Mouse (Mus musculus) liver, adult 2 months (tissue): ENCODE results near the gene Myrip.

Experiments
- CTCF ChIP-seq: fragments of 200-500 bp; IDR thresholded peaks from 2 replicates; pipeline ENCODE4 v1.5.1; 2011; ENCODE audit warnings: low read depth, low read length, control low read depth
- POLR2A ChIP-seq: fragments of 200-500 bp; IDR thresholded peaks from 2 replicates; pipeline ENCODE4 v1.6.1; 2011; ENCODE audit warnings: low read length, control low read depth; ENCODE audit not compliant: insufficient read depth; ENCODE audit errors: extremely low read depth

DNA sequence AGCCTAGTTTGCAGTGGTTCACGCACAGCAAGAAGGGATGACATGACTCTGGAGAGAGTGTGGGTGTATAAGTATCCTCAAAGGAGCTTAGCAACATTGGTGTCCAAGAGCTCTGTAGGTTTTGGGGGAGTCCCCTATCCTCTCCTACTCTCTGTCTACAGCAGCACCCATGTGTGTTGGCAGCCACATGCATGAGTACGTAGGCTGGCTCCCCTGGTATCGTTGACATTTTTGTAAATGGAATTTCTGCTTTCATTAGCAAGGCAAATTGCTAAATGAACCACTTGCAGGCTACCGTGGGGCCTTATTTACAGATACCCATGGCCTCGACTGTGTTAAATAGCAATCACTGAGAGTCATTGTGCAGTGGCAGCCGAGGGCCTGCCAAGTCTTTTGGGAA, 71.0 kb downstream of the Myrip start:
- TF ChIP-seq CTCF (no peak), POLR2A (no peak)
